Mouse (Mus musculus) neutrophil, adult 5-6 weeks (primary cell): ENCODE data around the gene Ugt1a2. TPM values are rescaled to one million over a fixed set of nuclear protein-coding genes. Genes with fewer than 3 reads are reported as not detected.
A peak's percentile ranks its signal among the peaks of the same experiment; 100 is the strongest.

Source experiments
- ATAC-seq: fragments of 151-379, 151-347 bp; 2 replicates; pipeline ENCODE4 v1.8.0; 2017; ENCODE audit warnings: mild to moderate bottlenecking, moderate TSS enrichment; ENCODE audit not compliant: insufficient number of reproducible peaks, poor library complexity, low FRiP score, severe bottlenecking; ENCODE audit errors: extremely low read depth
- total RNA-seq: library from RNA; stranded (forward); fragments of 200-1000 nt; gene quantifications from 2 replicates; pipeline ENCODE4 v1.2.3, GENCODE M21; 2017

The Ugt1a2 gene
- total RNA-seq, 1 experiment from 2014 or later: 1.0 TPM

- ATAC-seq: peak; percentile 3; the same call in 1 of the 2 replicates
Measured at GRCm38 (mm10) chr1:88253540-88253939, 53.1 kb downstream of the Ugt1a2 start.

GRCm38 (mm10) chr1:88254793-88255465 is 54.5 kb downstream of the Ugt1a2 start:
- no peak for ATAC-seq

- ATAC-seq: no peak
Measured at GRCm38 (mm10) chr1:88255466-88255857, 55.1 kb downstream of the Ugt1a2 start.

- ATAC-seq: no peak
Measured at GRCm38 (mm10) chr1:88255989-88256754, 55.8 kb downstream of the Ugt1a2 start.

- ATAC-seq: no peak
Measured at GRCm38 (mm10) chr1:88256886-88257663, 56.7 kb downstream of the Ugt1a2 start.

- no peak for ATAC-seq
Measured at GRCm38 (mm10) chr1:88257681-88258080, 57.3 kb downstream of the Ugt1a2 start.

GRCm38 (mm10) chr1:88258361-88258760 is 58.0 kb downstream of the Ugt1a2 start:
- no peak for ATAC-seq

- ATAC-seq: no peak
Measured at GRCm38 (mm10) chr1:88258881-88259642, 58.7 kb downstream of the Ugt1a2 start.

- no peak for ATAC-seq
Measured at GRCm38 (mm10) chr1:88259643-88260024, 59.2 kb downstream of the Ugt1a2 start.

GRCm38 (mm10) chr1:88260114-88260513 is 59.7 kb downstream of the Ugt1a2 start:
- peak; percentile 2; the same call in 1 of the 2 replicates for ATAC-seq

- peak; percentile 31 for ATAC-seq
Measured at GRCm38 (mm10) chr1:88260604-88261377, 60.4 kb downstream of the Ugt1a2 start.

GRCm38 (mm10) chr1:88261706-88262105 is 61.3 kb downstream of the Ugt1a2 start:
- no peak for ATAC-seq

- peak; percentile 10 for ATAC-seq
Measured at GRCm38 (mm10) chr1:88262255-88262654, 61.9 kb downstream of the Ugt1a2 start.

GRCm38 (mm10) chr1:88262961-88263360 is 62.6 kb downstream of the Ugt1a2 start:
- ATAC-seq: no peak

- ATAC-seq: no peak
Measured at GRCm38 (mm10) chr1:88263778-88264177, 63.4 kb downstream of the Ugt1a2 start.

GRCm38 (mm10) chr1:88264237-88264868 is 64.0 kb downstream of the Ugt1a2 start:
- ATAC-seq: no peak

GRCm38 (mm10) chr1:88264869-88265240 is 64.5 kb downstream of the Ugt1a2 start:
- no peak for ATAC-seq

- no peak for ATAC-seq
Measured at GRCm38 (mm10) chr1:88266123-88266522, 65.7 kb downstream of the Ugt1a2 start.
